Mouse (Mus musculus): ENCODE data around the gene Eftud2. TPM values are rescaled to one million over a fixed set of nuclear protein-coding genes. Genes with fewer than 3 reads are reported as not detected.

Gene Eftud2
- total and polyA plus RNA-seq, 3 experiments = 135 to 403 (median 216) TPM

DNA sequence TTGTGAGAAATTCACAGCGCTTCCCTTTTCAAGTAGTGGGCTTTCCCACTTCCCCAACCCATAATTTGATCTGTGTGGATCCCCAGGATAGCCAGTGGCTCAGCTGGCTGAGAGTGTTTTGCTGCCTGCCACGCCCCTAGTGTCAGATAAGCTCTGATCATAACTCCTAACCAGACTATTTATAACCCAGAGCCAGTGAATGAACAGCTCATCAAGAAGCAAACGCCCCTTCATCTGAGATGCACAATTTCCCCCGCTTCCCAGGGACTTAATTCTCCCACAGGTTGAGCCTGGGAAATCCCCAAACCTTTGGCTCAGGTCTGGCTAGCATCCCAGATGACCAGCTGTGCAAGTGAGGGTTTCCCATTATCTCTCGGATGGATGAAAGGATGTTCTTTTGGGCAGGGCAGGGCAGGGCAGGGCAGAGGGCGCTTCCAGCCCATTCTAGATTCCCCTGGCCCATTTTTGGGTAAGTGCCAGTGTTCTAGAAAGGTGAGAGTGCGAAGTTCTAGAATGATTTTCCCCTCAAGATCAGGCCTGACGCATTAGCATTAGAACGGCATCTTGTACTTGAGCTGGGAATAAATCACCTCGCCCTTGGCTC, 3.9 kb upstream of the Eftud2 start, which contains the start of gene Fam187a:
Gene Fam187a (plus strand): TSS at position 554 of the 604 bp plus-strand sequence.
- Histone ChIP-seq H3K4me3 (replicated peaks in 1 of 3; ENCODE audit: low read depth in 2 of 3, low read length in 2 of 3, poor library complexity in 1 of 3) (no peak within 1 kb of the TSS), H3K36me3 (replicated peaks in 1 of 2; ENCODE audit: control insufficient read depth in 1 of 2, insufficient read depth in 1 of 2, low read length in 1 of 2) (no peaks in the 10 kb centered on the region), H3K9me3 (replicated peaks; ENCODE audit: low read length) (no peaks in the 10 kb centered on the region), H3K27ac (ENCODE audit: insufficient read depth, low read depth) (no peak within 1 kb of the TSS), H3K79me2 (replicated peaks; ENCODE audit: control insufficient read depth, extremely low read depth, insufficient read depth, poor library complexity, severe bottlenecking) (peaks cover 9% of the 10 kb centered on the region), H3K27me3 (replicated peaks) (peaks cover 75% of the 10 kb centered on the region), H3K9ac (ENCODE audit: insufficient read depth, low read depth) (no peak within 1 kb of the TSS), H3K4me2 (ENCODE audit: insufficient read depth, low read depth, poor library complexity, severe bottlenecking) (no peak within 1 kb of the TSS), H3K4me1 (ENCODE audit: control insufficient read depth in 1 of 2, insufficient read depth in 2 of 2) (peaks cover 12 to 32% of the 10 kb centered on the region in 2 experiments)
- TF ChIP-seq ELF1 (IDR thresholded peaks at IDR 0.05; ENCODE audit: low read depth, low read length) (no peak), JUN (IDR thresholded peaks at IDR 0.05; ENCODE audit: insufficient read depth, low read depth, low read length) (no peak), PAX5 (IDR thresholded peaks at IDR 0.05; ENCODE audit: low read length) (no peak), NELFE (IDR thresholded peaks at IDR 0.05; ENCODE audit: low read depth, low read length) (no peak), KAT2A (IDR thresholded peaks at IDR 0.05; ENCODE audit: insufficient replicate concordance, low read length) (no peak), CHD1 (IDR thresholded peaks at IDR 0.05; ENCODE audit: low read depth, low read length) (no peak), ZC3H11A (IDR thresholded peaks at IDR 0.05; ENCODE audit: low read depth, low read length) (no peak), CTCF (conservative IDR thresholded peaks at IDR 0.05 in 1 of 2, IDR thresholded peaks at IDR 0.05 in 1 of 2; ENCODE audit: low read depth in 2 of 2, low read length in 2 of 2) (no peak), ETS1 (conservative IDR thresholded peaks at IDR 0.05; ENCODE audit: low read depth, low read length) (no peak), USF1 (IDR thresholded peaks at IDR 0.05; ENCODE audit: low read depth, low read length) (no peak), TBP (conservative IDR thresholded peaks at IDR 0.05; ENCODE audit: low read depth, low read length) (no peak), SMC3 (IDR thresholded peaks at IDR 0.05; ENCODE audit: low read depth, low read length) (no peak), SIN3A (IDR thresholded peaks at IDR 0.05; ENCODE audit: low read length) (no peak), MEF2A (IDR thresholded peaks at IDR 0.05; ENCODE audit: borderline replicate concordance, low read depth, low read length) (no peak), IRF4 (IDR thresholded peaks at IDR 0.05; ENCODE audit: low read depth, low read length) (no peak), NRF1 (IDR thresholded peaks at IDR 0.05; ENCODE audit: low read depth, low read length) (no peak), MYC (IDR thresholded peaks at IDR 0.05; ENCODE audit: low read depth, low read length) (no peak), USF2 (conservative IDR thresholded peaks at IDR 0.05; ENCODE audit: low read depth, low read length) (no peak), E2F4 (IDR thresholded peaks at IDR 0.05; ENCODE audit: insufficient replicate concordance, low read depth, low read length) (no peak)
- dilution Hi-C loops (cut with MboI; ENCODE audit: extremely low pct_ligation_motif_present, extremely low pct_unique_long_range_greater_than_20kb, low sequenced_read_pairs) (no loop called here), in situ Hi-C loops (cut with MboI; ENCODE audit: low pct_ligation_motif_present, low pct_unique_long_range_greater_than_20kb, low sequenced_read_pairs) (no loop called here)
- DNase-seq (ENCODE audit: extremely low read depth) = no peak
